Mouse (Mus musculus) hindlimb bud, embryonic 11.5 days (tissue): ENCODE measurements at regions not wholly inside any gene's neighbourhood (a gene's known extent, or its start where the extent isn't known, plus 50 kb on each side); places are given as distances from the start of the nearest gene placed in this dataset.

Experiments used
- DNase-seq: peaks from one replicate; pipeline ENCODE4 v3.0.0-alpha.2; 2012; ENCODE audit warnings: low read depth, low spot score; ENCODE audit errors: extremely low spot score

GRCm38 (mm10) chr2:144169576-144170178 is 100.8 kb upstream of the Mgme1 start:
- no peak for DNase-seq

- DNase-seq, result peak; percentile 46
Measured at GRCm38 (mm10) chr2:144172100-144172770, 98.2 kb upstream of the Mgme1 start.

- no peak for DNase-seq
Measured at GRCm38 (mm10) chr2:144173358-144174106, 96.9 kb upstream of the Mgme1 start.

GRCm38 (mm10) chr2:144174366-144175035 is 96.0 kb upstream of the Mgme1 start:
- no peak for DNase-seq

GRCm38 (mm10) chr2:144176508-144177170 is 93.8 kb upstream of the Mgme1 start:
- no peak for DNase-seq

GRCm38 (mm10) chr2:144177268-144177667 is 93.2 kb upstream of the Mgme1 start:
- DNase-seq, result no peak

GRCm38 (mm10) chr2:144177920-144178319 is 92.5 kb upstream of the Mgme1 start:
- no peak for DNase-seq

GRCm38 (mm10) chr2:144182108-144182507 is 88.4 kb upstream of the Mgme1 start:
- no peak for DNase-seq

GRCm38 (mm10) chr2:144182542-144182941 is 87.9 kb upstream of the Mgme1 start:
- DNase-seq, result no peak

GRCm38 (mm10) chr2:144183371-144183944 is 87.0 kb upstream of the Mgme1 start:
- DNase-seq, result no peak

- DNase-seq, result no peak
Measured at GRCm38 (mm10) chr2:144185175-144185574, 85.3 kb upstream of the Mgme1 start.

GRCm38 (mm10) chr2:144186426-144186825 is 84.0 kb upstream of the Mgme1 start:
- DNase-seq, result no peak

GRCm38 (mm10) chr2:144188076-144188475 is 82.4 kb upstream of the Mgme1 start:
- DNase-seq, result no peak

- DNase-seq, result no peak
Measured at GRCm38 (mm10) chr2:144188485-144188884, 82.0 kb upstream of the Mgme1 start.

GRCm38 (mm10) chr2:144189756-144190155 is 80.7 kb upstream of the Mgme1 start:
- no peak for DNase-seq

GRCm38 (mm10) chr2:144191018-144191417 is 79.4 kb upstream of the Mgme1 start:
- no peak for DNase-seq

- no peak for DNase-seq
Measured at GRCm38 (mm10) chr2:144191707-144192106, 78.8 kb upstream of the Mgme1 start.

- no peak for DNase-seq
Measured at GRCm38 (mm10) chr2:144192428-144192827, 78.0 kb upstream of the Mgme1 start.

GRCm38 (mm10) chr2:144195851-144196250 is 74.6 kb upstream of the Mgme1 start:
- no peak for DNase-seq

GRCm38 (mm10) chr2:144197139-144197538 is 73.3 kb upstream of the Mgme1 start:
- no peak for DNase-seq
